Mouse (Mus musculus) small intestine, adult 2 months (tissue): Measurements from ENCODE around the gene Nudcd2.

ENCODE experiments used
- CTCF ChIP-seq: fragments of 200-500 bp; IDR thresholded peaks from 2 replicates; pipeline ENCODE4 v1.5.1; 2012; ENCODE audit warnings: low read depth, mild to moderate bottlenecking, control low read depth, inconsistent platforms, low read length, moderate library complexity, mixed read lengths; ENCODE audit not compliant: insufficient replicate concordance, insufficient read length; ENCODE audit errors: extremely low read depth
- POLR2A ChIP-seq: fragments of 200-500 bp; IDR thresholded peaks from 2 replicates; pipeline ENCODE4 v1.6.1; 2012; ENCODE audit warnings: low read depth, mild to moderate bottlenecking, control low read depth, inconsistent platforms, low read length, moderate library complexity

DNA sequence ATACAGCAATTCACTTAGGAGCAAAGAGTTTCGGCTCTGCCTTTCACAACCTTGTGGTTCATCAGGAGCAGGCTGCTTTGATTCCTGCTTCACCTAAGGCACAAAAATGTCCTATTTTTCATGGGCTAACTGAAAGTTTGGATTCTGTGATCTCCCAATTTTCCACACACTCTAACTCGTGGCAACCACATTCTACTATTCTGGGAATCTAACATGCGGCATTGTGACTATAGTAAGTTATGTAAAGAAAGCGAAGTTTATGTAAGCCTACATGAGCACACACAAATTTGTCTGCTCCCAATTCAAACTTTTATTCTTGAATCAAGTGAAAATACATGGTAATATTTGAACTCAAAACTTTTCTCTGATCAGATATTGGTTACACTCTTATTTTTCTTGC is 31.2 kb downstream of the Nudcd2 start:
- TF ChIP-seq CTCF, result no peak
- TF ChIP-seq POLR2A, result no peak
